ENCODE assay signal across 8 mouse cellular contexts in genomic region chr3:67373872-67374271, GRCm38 (mm10). TPM values are rescaled to one million over a fixed set of nuclear protein-coding genes. Genes with fewer than 3 reads are reported as not detected.
A peak's percentile ranks its signal among the peaks of the same experiment; 100 is the strongest.
DNase-seq lines count a peak whose midpoint lies in the region; ATAC-seq and TF ChIP-seq lines count a peak whose summit lies in the region.

Gene Mlf1, plus strand, starts transcription at chr3:67374097.

- no peaks in the 10 kb centered on the region for H3K36me3 ChIP-seq in forebrain, embryonic 16.5 days (ENCODE audit: control insufficient read depth, insufficient read depth)
- H3K36me3 ChIP-seq in liver, postnatal 0 days (replicated peaks; ENCODE audit: insufficient read depth, low read length): no peaks in the 10 kb centered on the region
- H3K36me3 ChIP-seq in neural tube, embryonic 14.5 days (ENCODE audit: control insufficient read depth, insufficient read depth, low read length): no peaks in the 10 kb centered on the region
- H3K36me3 ChIP-seq in testis, adult 2 months (ENCODE audit: control insufficient read depth, insufficient read depth, low read length): no peaks in the 10 kb centered on the region

- ATAC-seq in forebrain, embryonic 16.5 days: peak; percentile 100
- peak; percentile 90 for ATAC-seq in liver, postnatal 0 days
- ATAC-seq in neural tube, embryonic 14.5 days (ENCODE audit: low read depth): peak; percentile 100

- TF ChIP-seq EP300 in liver, postnatal 0 days (IDR thresholded peaks at IDR 0.05; ENCODE audit: low read depth): no peak

- under 1% methylated on average over 35 of the region's 35 CpGs for WGBS in forebrain, embryonic 16.5 days
- WGBS in liver, postnatal 0 days (ENCODE audit: insufficient replicate concordance): under 1% methylated on average over 35 of the region's 35 CpGs
- WGBS in neural tube, embryonic 14.5 days: under 1% methylated on average over 30 of the region's 35 CpGs

- DNase-seq in ES-CJ7 (ENCODE audit: low read depth, low spot score): peak; percentile 93
- peak; percentile 76 to 79 for DNase-seq in cerebellum, adult 18-20 months
- peak; percentile 78 for DNase-seq in heart, postnatal 25 days (ENCODE audit: low spot score)
- DNase-seq in layer of hippocampus, adult 11-12 months (ENCODE audit: low spot score): peak; percentile 86
- DNase-seq in liver, postnatal 0 days: peak; percentile 79

- H3K4me3 ChIP-seq in forebrain, embryonic 16.5 days (replicated peaks; ENCODE audit: low read length): peak within 1 kb of the TSS; percentile 55
- H3K4me3 ChIP-seq in liver, postnatal 0 days (ENCODE audit: low read depth, low read length): peak within 1 kb of the TSS; percentile 37
- H3K4me3 ChIP-seq in neural tube, embryonic 14.5 days (ENCODE audit: low read depth, low read length): peak within 1 kb of the TSS; percentile 50
- peak within 1 kb of the TSS; percentile 93 for H3K4me3 ChIP-seq in testis, adult 2 months (ENCODE audit: control insufficient read depth, low read depth, low read length)

- intact Hi-C loops in heart, postnatal 25 days (cut with DNase I): no loop called here

- no peak for TF ChIP-seq CTCF in liver, postnatal 0 days (IDR thresholded peaks at IDR 0.05; ENCODE audit: low read depth)
- TF ChIP-seq CTCF in testis, adult 2 months (IDR thresholded peaks at IDR 0.05; ENCODE audit: control insufficient read depth, insufficient read depth, insufficient replicate concordance, low read depth, low read length): no peak

- peak; percentile 97 for TF ChIP-seq POLR2A in testis, adult 2 months (IDR thresholded peaks at IDR 0.05; ENCODE audit: control insufficient read depth, low read depth, low read length)

- H3K9me3 ChIP-seq in forebrain, embryonic 16.5 days (ENCODE audit: control insufficient read depth, low read length): no peaks in the 10 kb centered on the region
- no peaks in the 10 kb centered on the region for H3K9me3 ChIP-seq in liver, postnatal 0 days (ENCODE audit: low read length)
- no peaks in the 10 kb centered on the region for H3K9me3 ChIP-seq in neural tube, embryonic 14.5 days (ENCODE audit: control insufficient read depth, low read length)

- H3K27me3 ChIP-seq in forebrain, embryonic 16.5 days (replicated peaks; ENCODE audit: control insufficient read depth, insufficient read depth, low read length): peaks cover 14% of the 10 kb centered on the region
- peaks cover 10% of the 10 kb centered on the region for H3K27me3 ChIP-seq in liver, postnatal 0 days (ENCODE audit: insufficient read depth, low read length)
- H3K27me3 ChIP-seq in neural tube, embryonic 14.5 days (ENCODE audit: control insufficient read depth, insufficient read depth, low read length): no peaks in the 10 kb centered on the region
- H3K27me3 ChIP-seq in testis, adult 2 months (ENCODE audit: control insufficient read depth, insufficient read depth, low read length): no peaks in the 10 kb centered on the region

- peak within 1 kb of the TSS; percentile 70 for H3K4me2 ChIP-seq in forebrain, embryonic 16.5 days (ENCODE audit: low read length)
- peak within 1 kb of the TSS; percentile 70 for H3K4me2 ChIP-seq in liver, postnatal 0 days (ENCODE audit: low read depth, low read length)
- peak within 1 kb of the TSS; percentile 79 for H3K4me2 ChIP-seq in neural tube, embryonic 14.5 days (ENCODE audit: low read depth, low read length)

- no peak within 1 kb of the TSS for H3K27ac ChIP-seq in forebrain, embryonic 16.5 days (ENCODE audit: low read length)
- no peak within 1 kb of the TSS for H3K27ac ChIP-seq in liver, postnatal 0 days (ENCODE audit: low read depth)
- H3K27ac ChIP-seq in neural tube, embryonic 14.5 days (ENCODE audit: low read depth, low read length): no peak within 1 kb of the TSS
- peak within 1 kb of the TSS; percentile 88 for H3K27ac ChIP-seq in testis, adult 2 months (ENCODE audit: control insufficient read depth, insufficient read depth, low read depth, low read length)

- peak within 1 kb of the TSS; percentile 58 for H3K9ac ChIP-seq in forebrain, embryonic 16.5 days (replicated peaks; ENCODE audit: low read depth, low read length)
- H3K9ac ChIP-seq in liver, postnatal 0 days (replicated peaks): no peak within 1 kb of the TSS
- peak within 1 kb of the TSS; percentile 52 for H3K9ac ChIP-seq in neural tube, embryonic 14.5 days (replicated peaks; ENCODE audit: low read depth, low read length)

- H3K4me1 ChIP-seq in forebrain, embryonic 16.5 days (replicated peaks; ENCODE audit: control insufficient read depth, insufficient read depth, low read length): 0 out of 2 replicates have a peak, but pooled peaks cover 2% of the 10 kb centered on the region
- peaks cover 5% of the 10 kb centered on the region; the same call in 1 of the 2 replicates for H3K4me1 ChIP-seq in liver, postnatal 0 days (ENCODE audit: insufficient read depth)
- H3K4me1 ChIP-seq in neural tube, embryonic 14.5 days (ENCODE audit: control insufficient read depth, insufficient read depth, low read length): no peaks in the 10 kb centered on the region
- peaks cover 2% of the 10 kb centered on the region; the same call in 1 of the 2 replicates for H3K4me1 ChIP-seq in testis, adult 2 months (ENCODE audit: control insufficient read depth, insufficient read depth, low read length)

RNA-seq across cellular contexts. Expression of gene Mlf1, which starts in this region (rescaled TPM):
- 14.2 and 14.3 TPM in 2 replicates for polyA plus RNA-seq in forebrain, embryonic 16.5 days (2015; fragmentation: Nextera tagmentation; extraction: Ambion mirVana)
- total RNA-seq in heart, postnatal 25 days (2021): 100 to 1,000 TPM; 328 to 331 TPM
- 1.2 and 4.0 TPM in 2 replicates for polyA plus RNA-seq in liver, postnatal 0 days (2015; fragmentation: Nextera tagmentation; extraction: Ambion mirVana)
- 16.2 and 16.3 TPM in 2 replicates for polyA plus RNA-seq in neural tube, embryonic 14.5 days (2014; fragmentation: Nextera tagmentation; extraction: Ambion mirVana)
- 342 and 406 TPM in 2 replicates for polyA plus RNA-seq in testis, adult 2 months (2012; rRNA removed)

Comparison
In these comparisons a context has a peak if more than half of its experiments do, and no peak if none do; other contexts are left out.
1. RNA of gene Mlf1 (polyA plus RNA-seq): 342 to 406 TPM in testis, adult 2 months; 16.2 to 16.3 TPM in neural tube, embryonic 14.5 days, 14.2 to 14.3 TPM in forebrain, embryonic 16.5 days and 1.2 to 4.0 TPM in liver, postnatal 0 days; every median in the first group is over 10 times any median in the second.
2. H3K4me3 ChIP-seq: peak in every context shown above with its lines; median percentile 93 in testis, adult 2 months; 55 in forebrain, embryonic 16.5 days; 50 in neural tube, embryonic 14.5 days; 37 in liver, postnatal 0 days.
3. Peak in every context shown above with its lines, with median percentiles within 50 percentile points of each other: DNase-seq, ATAC-seq and H3K4me2 ChIP-seq.